Mouse (Mus musculus) MEL-GATA-1-ER (cell line): ENCODE data around the gene Gabra4.
"Not testable (repeated sequence)": the region's sequence is repeated elsewhere in the genome, so short reads cannot be mapped to it uniquely, and the experiment has no call there.

Experiments used
- DNase-seq: peaks from one replicate; pipeline ENCODE4 v3.0.0-alpha.2; 2012; ENCODE audit warnings: low read depth; ENCODE audit errors: extremely low read depth

The Gabra4 gene

GRCm38 (mm10) chr5:71525486-71525885, 132.6 kb downstream of the Gabra4 start:
- not testable (repeated sequence) for DNase-seq
